Mouse (Mus musculus): ENCODE results near the gene Poll. TPM values are rescaled to one million over a fixed set of nuclear protein-coding genes. Genes with fewer than 3 reads are reported as not detected.

The Poll gene
- polyA plus RNA-seq, 1 experiment from 2014 or later, result 20.1 TPM

DNA sequence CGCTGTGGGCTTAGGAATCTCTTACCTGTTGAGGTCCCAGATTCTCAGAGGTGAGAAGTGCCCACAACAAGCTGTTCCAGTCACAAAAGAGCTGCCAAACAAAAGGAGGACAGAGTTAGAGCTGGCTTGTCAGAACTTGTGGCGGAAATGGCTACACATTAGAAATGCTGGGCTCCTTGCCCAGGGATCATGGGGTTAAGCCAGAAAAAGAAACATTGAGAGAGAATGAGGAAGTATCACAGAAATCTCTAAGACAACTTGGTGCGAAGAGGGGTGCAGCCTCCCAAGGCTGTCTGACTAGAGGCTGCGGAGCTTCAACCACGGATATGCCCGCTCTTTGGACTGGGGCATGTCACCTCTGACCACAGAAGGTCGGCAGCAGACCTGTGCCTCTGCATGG is 31.4 kb upstream of the Poll start:
- peaks cover 12% of the 10 kb centered on the region for H3K4me1 ChIP-seq (replicated peaks)
- no peak for ATAC-seq (ENCODE audit: insufficient number of reproducible peaks, insufficient read depth, low FRiP score, low TSS enrichment, low read depth)
- H3K4me3 ChIP-seq (replicated peaks), result no peak overlapping the region
- 89% methylated on average over 7 of the region's 7 CpGs for WGBS
- H3K27ac ChIP-seq, result no peak overlapping the region
- H3K9ac ChIP-seq (replicated peaks), result no peak overlapping the region
- peaks cover 7% of the 10 kb centered on the region; the same call in 1 of the 2 replicates for H3K36me3 ChIP-seq
- no peaks in the 10 kb centered on the region for H3K27me3 ChIP-seq
- no peaks in the 10 kb centered on the region for H3K9me3 ChIP-seq
- no peak overlapping the region for H3K4me2 ChIP-seq

GRCm38 (mm10) chr19:45589761-45590160 is 29.4 kb upstream of the Poll start:
- no peak overlapping the region for H3K4me3 ChIP-seq (replicated peaks)
- H3K36me3 ChIP-seq, result peaks cover 7% of the 10 kb centered on the region; the same call in 1 of the 2 replicates
- peaks cover 13% of the 10 kb centered on the region for H3K4me1 ChIP-seq (replicated peaks)
- no peak overlapping the region for H3K4me2 ChIP-seq
- 95% methylated on average over 6 of the region's 6 CpGs for WGBS
- no peak overlapping the region for H3K27ac ChIP-seq
- H3K9ac ChIP-seq (replicated peaks), result no peak overlapping the region
- ATAC-seq (ENCODE audit: insufficient number of reproducible peaks, insufficient read depth, low FRiP score, low TSS enrichment, low read depth), result no peak
- no peaks in the 10 kb centered on the region for H3K27me3 ChIP-seq
- H3K9me3 ChIP-seq, result no peaks in the 10 kb centered on the region

GRCm38 (mm10) chr19:45587509-45588292 is 27.4 kb upstream of the Poll start:
- WGBS, result 70% methylated on average over 6 of the region's 6 CpGs
- Histone ChIP-seq H3K27ac (no peak overlapping the region), H3K4me1 (replicated peaks) (peaks cover 20% of the 10 kb centered on the region), H3K27me3 (no peaks in the 10 kb centered on the region), H3K4me3 (replicated peaks) (no peak overlapping the region), H3K4me2 (no peak overlapping the region), H3K36me3 (peaks cover 7% of the 10 kb centered on the region; the same call in 1 of the 2 replicates), H3K9me3 (no peaks in the 10 kb centered on the region), H3K9ac (replicated peaks) (no peak overlapping the region)
- no peak for ATAC-seq (ENCODE audit: insufficient number of reproducible peaks, insufficient read depth, low FRiP score, low TSS enrichment, low read depth)

DNA sequence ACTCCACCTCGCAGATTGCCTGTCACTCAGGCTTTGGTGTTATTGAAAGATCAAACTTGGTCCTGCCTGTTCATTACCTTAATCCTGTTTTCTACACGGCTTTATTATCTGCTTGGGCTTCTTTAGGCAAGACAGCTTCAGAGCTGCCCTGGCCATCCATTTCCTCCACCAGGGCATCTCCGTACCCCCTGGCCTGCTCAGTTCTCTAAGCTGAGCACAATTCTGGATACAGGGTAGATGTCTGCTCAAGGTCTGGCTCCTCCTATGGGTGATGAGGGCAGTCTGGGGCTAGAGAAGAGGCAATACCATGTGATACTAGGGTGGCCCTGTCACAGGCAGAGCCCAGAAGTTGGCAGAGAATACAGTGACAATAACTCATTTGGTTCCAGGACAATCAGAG is 26.5 kb upstream of the Poll start:
- ATAC-seq (ENCODE audit: insufficient number of reproducible peaks, insufficient read depth, low FRiP score, low TSS enrichment, low read depth), result no peak
- 66% methylated on average over 3 of the region's 3 CpGs for WGBS
- Histone ChIP-seq H3K27me3 (no peaks in the 10 kb centered on the region), H3K36me3 (peaks cover 10% of the 10 kb centered on the region; the same call in 1 of the 2 replicates), H3K9me3 (no peaks in the 10 kb centered on the region), H3K27ac (no peak overlapping the region), H3K9ac (replicated peaks) (no peak overlapping the region), H3K4me3 (replicated peaks) (no peak overlapping the region), H3K4me2 (no peak overlapping the region), H3K4me1 (replicated peaks) (peaks cover 29% of the 10 kb centered on the region)

- H3K27ac ChIP-seq, result peak overlapping the region; percentile 47; the same call in 1 of the 2 replicates
- H3K36me3 ChIP-seq, result peaks cover 13% of the 10 kb centered on the region; the same call in 1 of the 2 replicates
- H3K9me3 ChIP-seq, result no peaks in the 10 kb centered on the region
- no peak overlapping the region for H3K9ac ChIP-seq (replicated peaks)
- H3K4me3 ChIP-seq (replicated peaks), result no peak overlapping the region
- no peak for ATAC-seq (ENCODE audit: insufficient number of reproducible peaks, insufficient read depth, low FRiP score, low TSS enrichment, low read depth)
- H3K4me2 ChIP-seq, result no peak overlapping the region
- H3K4me1 ChIP-seq (replicated peaks), result peaks cover 38% of the 10 kb centered on the region
- H3K27me3 ChIP-seq, result no peaks in the 10 kb centered on the region
- WGBS, result 40% methylated on average over 9 of the region's 9 CpGs
These were observed 24.7 kb upstream of the Poll start for GRCm38 (mm10) chr19:45584856-45585620.

GRCm38 (mm10) chr19:45583136-45583535 is 22.8 kb upstream of the Poll start:
- Histone ChIP-seq H3K4me1 (replicated peaks) (peaks cover 47% of the 10 kb centered on the region), H3K9me3 (no peaks in the 10 kb centered on the region), H3K27me3 (no peaks in the 10 kb centered on the region), H3K4me2 (no peak overlapping the region), H3K27ac (no peak overlapping the region), H3K9ac (replicated peaks) (no peak overlapping the region), H3K4me3 (replicated peaks) (no peak overlapping the region), H3K36me3 (peaks cover 30% of the 10 kb centered on the region)
- WGBS, result 75% methylated on average over 6 of the region's 6 CpGs
- ATAC-seq (ENCODE audit: insufficient number of reproducible peaks, insufficient read depth, low FRiP score, low TSS enrichment, low read depth), result no peak

DNA sequence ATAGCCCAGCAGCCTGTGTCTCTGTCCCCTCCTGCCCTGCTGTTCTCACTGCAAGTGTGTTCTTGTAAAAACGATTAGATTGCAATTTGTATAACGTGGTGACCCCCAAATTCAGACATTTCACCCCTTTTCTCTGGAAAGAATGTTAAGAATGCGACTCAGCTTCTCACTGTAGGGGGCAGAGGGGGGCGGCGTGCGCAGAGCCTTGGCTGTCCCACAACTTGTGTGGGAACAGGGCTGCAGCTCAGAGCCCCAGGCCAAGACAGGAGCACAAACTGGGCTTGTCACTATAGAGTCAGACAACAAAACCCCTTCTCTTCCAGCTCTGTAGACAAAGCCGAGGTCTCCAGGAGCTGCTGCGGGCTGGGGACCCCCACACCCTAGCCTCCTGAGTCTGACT is 21.8 kb upstream of the Poll start:
- Histone ChIP-seq H3K27ac (peak overlapping the region; percentile 64; the same call in 1 of the 2 replicates), H3K9me3 (no peaks in the 10 kb centered on the region), H3K4me2 (no peak overlapping the region), H3K4me1 (replicated peaks) (peaks cover 49% of the 10 kb centered on the region), H3K36me3 (peaks cover 40% of the 10 kb centered on the region), H3K27me3 (no peaks in the 10 kb centered on the region), H3K4me3 (replicated peaks) (no peak overlapping the region), H3K9ac (replicated peaks) (no peak overlapping the region)
- ATAC-seq (ENCODE audit: insufficient number of reproducible peaks, insufficient read depth, low FRiP score, low TSS enrichment, low read depth), result no peak
- 29% methylated on average over 8 of the region's 8 CpGs for WGBS

DNA sequence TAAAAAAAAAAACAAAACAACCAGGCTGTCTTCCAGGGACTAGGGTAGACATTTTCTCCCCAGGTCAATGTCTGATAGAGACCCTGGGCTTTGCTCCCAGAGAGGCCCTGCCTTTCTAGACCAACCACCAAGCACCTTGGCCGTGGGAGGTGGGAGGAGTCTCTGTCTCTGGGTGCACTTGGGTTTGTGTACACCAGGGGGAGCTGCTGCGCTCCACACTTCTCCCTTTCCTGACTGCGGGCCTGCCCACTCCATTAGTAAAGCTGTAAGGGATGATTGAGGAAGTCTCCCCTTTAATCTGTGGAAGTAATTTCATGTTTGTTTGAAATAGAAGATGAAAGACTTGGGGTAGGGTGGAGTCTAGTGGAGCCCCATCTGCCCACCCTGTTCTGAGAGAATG is 20.9 kb upstream of the Poll start:
- Histone ChIP-seq H3K36me3 (peaks cover 47% of the 10 kb centered on the region), H3K9me3 (no peaks in the 10 kb centered on the region), H3K27ac (no peak overlapping the region), H3K27me3 (no peaks in the 10 kb centered on the region), H3K4me1 (replicated peaks) (peaks cover 48% of the 10 kb centered on the region), H3K4me3 (replicated peaks) (no peak overlapping the region), H3K4me2 (no peak overlapping the region), H3K9ac (replicated peaks) (no peak overlapping the region)
- no peak for ATAC-seq (ENCODE audit: insufficient number of reproducible peaks, insufficient read depth, low FRiP score, low TSS enrichment, low read depth)
- 51% methylated on average over 3 of the region's 3 CpGs for WGBS

DNA sequence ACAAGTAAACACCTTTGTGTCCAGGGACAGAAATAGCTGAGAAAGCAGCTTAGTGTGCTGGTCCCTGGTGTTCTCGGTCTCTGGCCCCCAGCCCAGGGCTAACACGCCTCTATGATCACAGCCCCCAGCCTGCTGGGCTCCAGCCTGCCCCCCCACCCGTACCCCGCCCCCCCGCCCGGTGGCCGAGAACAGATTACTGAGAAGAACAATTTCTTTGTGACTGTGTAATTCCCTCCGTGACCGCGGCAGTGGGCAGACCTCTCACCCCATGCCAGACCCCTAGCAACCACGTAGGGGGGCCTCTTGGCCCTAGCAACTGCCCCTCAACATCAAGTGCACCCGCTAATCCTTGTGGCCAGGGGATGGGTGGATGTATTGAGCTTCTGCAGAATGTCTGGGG is 19.9 kb upstream of the Poll start:
- ATAC-seq (ENCODE audit: insufficient number of reproducible peaks, insufficient read depth, low FRiP score, low TSS enrichment, low read depth), result no peak
- Histone ChIP-seq H3K9me3 (no peaks in the 10 kb centered on the region), H3K4me1 (replicated peaks) (peaks cover 55% of the 10 kb centered on the region), H3K27me3 (no peaks in the 10 kb centered on the region), H3K4me3 (replicated peaks) (no peak overlapping the region), H3K27ac (peak overlapping the region; percentile 31), H3K9ac (replicated peaks) (no peak overlapping the region), H3K4me2 (no peak overlapping the region), H3K36me3 (peaks cover 47% of the 10 kb centered on the region)
- 69% methylated on average over 12 of the region's 12 CpGs for WGBS

DNA sequence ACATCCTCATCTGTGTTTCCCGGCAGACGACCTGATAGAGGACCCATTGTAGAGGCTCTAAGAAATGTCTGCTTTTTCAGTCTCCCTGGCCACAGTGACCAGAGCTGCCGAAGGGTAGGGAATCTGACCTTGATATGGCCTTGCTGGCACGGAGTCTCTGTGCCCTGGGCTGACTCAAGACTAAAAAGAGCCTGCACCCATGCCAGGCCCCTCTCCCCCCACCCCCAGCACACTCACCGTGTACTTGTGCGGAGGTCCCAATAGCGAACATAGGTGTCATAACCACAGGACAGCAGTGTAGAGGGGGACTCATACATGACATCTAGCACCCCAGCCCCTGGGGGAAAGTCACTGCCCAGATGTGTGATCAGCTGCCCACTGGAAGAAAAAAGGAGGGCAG is 19.1 kb upstream of the Poll start:
- H3K27me3 ChIP-seq, result no peaks in the 10 kb centered on the region
- ATAC-seq (ENCODE audit: insufficient number of reproducible peaks, insufficient read depth, low FRiP score, low TSS enrichment, low read depth), result no peak; the same call in 1 of the 2 replicates
- no peak overlapping the region for H3K27ac ChIP-seq
- no peak overlapping the region for H3K4me2 ChIP-seq
- no peaks in the 10 kb centered on the region for H3K9me3 ChIP-seq
- H3K4me3 ChIP-seq (replicated peaks), result no peak overlapping the region
- peaks cover 55% of the 10 kb centered on the region for H3K4me1 ChIP-seq (replicated peaks)
- peaks cover 47% of the 10 kb centered on the region for H3K36me3 ChIP-seq
- WGBS, result 86% methylated on average over 7 of the region's 7 CpGs
- no peak overlapping the region for H3K9ac ChIP-seq (replicated peaks)

- ATAC-seq (ENCODE audit: insufficient number of reproducible peaks, insufficient read depth, low FRiP score, low TSS enrichment, low read depth), result no peak
- H3K4me3 ChIP-seq (replicated peaks), result no peak overlapping the region
- 94% methylated on average over 12 of the region's 12 CpGs for WGBS
- H3K36me3 ChIP-seq, result peaks cover 47% of the 10 kb centered on the region
- no peak overlapping the region for H3K4me2 ChIP-seq
- H3K27ac ChIP-seq, result no peak overlapping the region
- H3K9ac ChIP-seq (replicated peaks), result no peak overlapping the region
- no peaks in the 10 kb centered on the region for H3K9me3 ChIP-seq
- H3K27me3 ChIP-seq, result no peaks in the 10 kb centered on the region
- peaks cover 60% of the 10 kb centered on the region for H3K4me1 ChIP-seq (replicated peaks)
These were observed 18.6 kb upstream of the Poll start for GRCm38 (mm10) chr19:45578976-45579375.

Measured in limb, embryonic 12.5 days (tissue).